8 mouse cellular contexts compared by ENCODE assay signal in genomic region chr14:31640890-31641505, GRCm38 (mm10). TPM values are rescaled to one million over a fixed set of nuclear protein-coding genes. Genes with fewer than 3 reads are reported as not detected.
DNase-seq lines count a peak whose midpoint lies in the region; ATAC-seq and TF ChIP-seq lines count a peak whose summit lies in the region.

Gene Btd, plus strand, starts transcription at chr14:31641028.
Gene Hacl1, minus strand, starts transcription at chr14:31641286.

- H3K4me2 ChIP-seq in forebrain, embryonic 16.5 days (ENCODE audit: low read length), result peak within 1 kb of the TSS; percentile 83
- H3K4me2 ChIP-seq in lung, embryonic 16.5 days (ENCODE audit: low read depth, low read length), result peak within 1 kb of the TSS; percentile 80

- TF ChIP-seq CTCF in MEL (IDR thresholded peaks at IDR 0.05 in 2 of 3, conservative IDR thresholded peaks at IDR 0.05 in 1 of 3; ENCODE audit: control insufficient read depth in 1 of 3, insufficient read depth in 1 of 3, low read depth in 2 of 3, low read length in 3 of 3, poor library complexity in 1 of 3, severe bottlenecking in 1 of 3), result no peak

- peaks cover 0 to 11% of the 10 kb centered on the region in 2 experiments; a peak in 2 of 4 replicates for H3K36me3 ChIP-seq in MEL (ENCODE audit: control insufficient read depth in 1 of 2, insufficient read depth in 2 of 2, low read length in 2 of 2)
- H3K36me3 ChIP-seq in forebrain, embryonic 16.5 days (ENCODE audit: control insufficient read depth, insufficient read depth), result no peaks in the 10 kb centered on the region
- H3K36me3 ChIP-seq in lung, embryonic 16.5 days (ENCODE audit: control insufficient read depth, insufficient read depth, low read length), result no peaks in the 10 kb centered on the region

- no peaks in the 10 kb centered on the region for H3K27me3 ChIP-seq in MEL (ENCODE audit: control insufficient read depth in 1 of 2, insufficient read depth in 2 of 2, low read length in 2 of 2)
- no peaks in the 10 kb centered on the region for H3K27me3 ChIP-seq in forebrain, embryonic 16.5 days (replicated peaks; ENCODE audit: control insufficient read depth, insufficient read depth, low read length)
- H3K27me3 ChIP-seq in lung, embryonic 16.5 days (ENCODE audit: control insufficient read depth, insufficient read depth, low read depth, low read length), result no peaks in the 10 kb centered on the region

- no peak for TF ChIP-seq EP300 in MEL (IDR thresholded peaks at IDR 0.05; ENCODE audit: low read depth in 1 of 2, low read length in 2 of 2)

- peak within 1 kb of the TSS; percentile 74 to 88 for H3K4me3 ChIP-seq in MEL (ENCODE audit: control insufficient read depth in 1 of 2, insufficient read depth in 1 of 2, low read depth in 2 of 2, low read length in 2 of 2)
- H3K4me3 ChIP-seq in forebrain, embryonic 16.5 days (replicated peaks; ENCODE audit: low read length), result peak within 1 kb of the TSS; percentile 73
- peak within 1 kb of the TSS; percentile 72 for H3K4me3 ChIP-seq in lung, embryonic 16.5 days (ENCODE audit: low read length)

- no peaks in the 10 kb centered on the region; the same call in none of the 2 replicates for H3K79me2 ChIP-seq in MEL (ENCODE audit: control insufficient read depth, insufficient read depth, low read length, poor library complexity)

- H3K27ac ChIP-seq in MEL (ENCODE audit: control insufficient read depth, low read depth, low read length), result peak within 1 kb of the TSS; percentile 88
- H3K27ac ChIP-seq in forebrain, embryonic 16.5 days (ENCODE audit: low read length), result peak within 1 kb of the TSS; percentile 80
- H3K27ac ChIP-seq in lung, embryonic 16.5 days (ENCODE audit: low read length), result peak within 1 kb of the TSS; percentile 81

- H3K4me1 ChIP-seq in MEL (ENCODE audit: control insufficient read depth in 1 of 2, insufficient read depth in 2 of 2, low read length in 2 of 2), result peaks cover 11 to 19% of the 10 kb centered on the region in 2 experiments; a peak in 3 of 4 replicates
- peaks cover 15% of the 10 kb centered on the region for H3K4me1 ChIP-seq in forebrain, embryonic 16.5 days (replicated peaks; ENCODE audit: control insufficient read depth, insufficient read depth, low read length)
- peaks cover 3% of the 10 kb centered on the region; the same call in 1 of the 2 replicates for H3K4me1 ChIP-seq in lung, embryonic 16.5 days (replicated peaks; ENCODE audit: control insufficient read depth, insufficient read depth, low read length)

- no peak for TF ChIP-seq RAD21 in MEL (IDR thresholded peaks at IDR 0.05; ENCODE audit: low read depth, low read length)

- TF ChIP-seq POLR2A in MEL (IDR thresholded peaks at IDR 0.05; ENCODE audit: control insufficient read depth in 1 of 2, insufficient read depth in 1 of 2, low read depth in 1 of 2, low read length in 2 of 2, poor library complexity in 1 of 2), result peak; percentile 71 to 78; a peak in 3 of 4 replicates

- peak within 1 kb of the TSS; percentile 76 for H3K9ac ChIP-seq in MEL (ENCODE audit: control insufficient read depth, low read depth, low read length, poor library complexity, severe bottlenecking)
- peak within 1 kb of the TSS; percentile 59 for H3K9ac ChIP-seq in forebrain, embryonic 16.5 days (replicated peaks; ENCODE audit: low read depth, low read length)
- peak within 1 kb of the TSS; percentile 77 for H3K9ac ChIP-seq in lung, embryonic 16.5 days (ENCODE audit: low read length)

- peak; percentile 98 for DNase-seq in MEL (ENCODE audit: low read depth, low spot score)
- peak; percentile 77 to 87 for DNase-seq in cerebellum, adult 18-20 months
- peak; percentile 88 to 92 for DNase-seq in heart, postnatal 36 days
- peak; percentile 84 to 87 for DNase-seq in layer of hippocampus, adult 8-10 months (ENCODE audit: low spot score in 2 of 2)
- DNase-seq in ovary, postnatal 10 days (ENCODE audit: low spot score), result peak; percentile 71
- peak; percentile 87 to 89 for DNase-seq in thymus, postnatal 10 days (ENCODE audit: low spot score in 2 of 2)

- under 1% methylated on average over 30 of the region's 30 CpGs for WGBS in forebrain, embryonic 16.5 days
- WGBS in lung, embryonic 16.5 days, result 0% methylated on average over 30 of the region's 30 CpGs

- peak; percentile 99 for ATAC-seq in forebrain, embryonic 16.5 days
- peak; percentile 98 for ATAC-seq in lung, embryonic 16.5 days (ENCODE audit: low read depth)

- intact Hi-C loops in heart, postnatal 36 days (cut with DNase I), result loop anchor here (5.0 kb wide), 1 partner anchor 441 kb away; no protein-coding TSS in a partner anchor

- no peaks in the 10 kb centered on the region for H3K9me3 ChIP-seq in MEL (replicated peaks; ENCODE audit: insufficient read depth, low read length)
- H3K9me3 ChIP-seq in forebrain, embryonic 16.5 days (ENCODE audit: control insufficient read depth, low read length), result no peaks in the 10 kb centered on the region
- H3K9me3 ChIP-seq in lung, embryonic 16.5 days (ENCODE audit: control insufficient read depth, low read length), result no peaks in the 10 kb centered on the region

TF ChIP-seq in MEL, 35 proteins besides CTCF, POLR2A, EP300 and RAD21:
- TF ChIP-seq MXI1 (IDR thresholded peaks at IDR 0.05; ENCODE audit: low read depth, low read length) (peak; percentile 73; the same call in 1 of the 2 replicates), SMC3 (IDR thresholded peaks at IDR 0.05; ENCODE audit: low read depth, low read length) (no peak), TCF12 (IDR thresholded peaks at IDR 0.05; ENCODE audit: low read depth, low read length) (peak; percentile 35; the same call in 1 of the 2 replicates), UBTF (IDR thresholded peaks at IDR 0.05; ENCODE audit: borderline replicate concordance, insufficient read depth, low read depth, low read length) (no peak), POLR2AphosphoS2 (IDR thresholded peaks at IDR 0.05; ENCODE audit: low read length) (peak; percentile 72), HCFC1 (IDR thresholded peaks at IDR 0.05; ENCODE audit: low read depth, low read length) (peak; percentile 76), MYC (IDR thresholded peaks at IDR 0.05; ENCODE audit: low read depth, low read length) (0 out of 2 replicates have a peak, but pooled peaks have one; percentile 31), ZMIZ1 (IDR thresholded peaks at IDR 0.05; ENCODE audit: low read depth, low read length) (peak; percentile 76), ELF1 (IDR thresholded peaks at IDR 0.05; ENCODE audit: low read depth, low read length) (peak; percentile 50), SIN3A (IDR thresholded peaks at IDR 0.05; ENCODE audit: low read length) (peak; percentile 74), CHD1 (IDR thresholded peaks at IDR 0.05; ENCODE audit: low read depth, low read length) (no peak), BHLHE40 (IDR thresholded peaks at IDR 0.05; ENCODE audit: borderline replicate concordance, low read depth, low read length) (peak; percentile 68; the same call in 1 of the 2 replicates), TBP (IDR thresholded peaks at IDR 0.05; ENCODE audit: low read depth, low read length) (peak; percentile 63), ZNF384 (IDR thresholded peaks at IDR 0.05; ENCODE audit: low read depth, low read length) (peak; percentile 89), NELFE (IDR thresholded peaks at IDR 0.05; ENCODE audit: low read depth, low read length) (peak; percentile 61), KAT2A (conservative IDR thresholded peaks at IDR 0.05; ENCODE audit: low read depth, low read length) (no peak), E2F4 (IDR thresholded peaks at IDR 0.05; ENCODE audit: borderline replicate concordance, low read depth, low read length) (0 out of 2 replicates have a peak, but pooled peaks have one; percentile 28)

RNA-seq across cellular contexts. Expression of gene Btd, which starts in this region (rescaled TPM):
- 7.2 and 8.4 TPM in 2 replicates for total RNA-seq in MEL (2012; rRNA removed)
- 10 to 100 TPM in 1 of 2 experiments, not detected in 1; 12.9 TPM for polyA plus RNA-seq in MEL (2012; ENCODE audit: insufficient read depth in 1 of 2, insufficient read length in 2 of 2, low read depth in 1 of 2, low replicate concordance in 2 of 2, missing spikeins in 1 of 2)
- polyA plus RNA-seq in forebrain, embryonic 16.5 days (2015; fragmentation: Nextera tagmentation; extraction: Ambion mirVana), result 15.5 and 19.5 TPM in 2 replicates
- total RNA-seq in heart, postnatal 36 days (2021), result 10 to 100 TPM in 1 of 2 experiments, 1 to 10 TPM in 1; 9.3 to 12.3 TPM
- 10 to 100 TPM in 3 of 4 experiments, 1 to 10 TPM in 1; 9.0 to 12.5 (median 11.0) TPM for total RNA-seq in layer of hippocampus, adult 8-10 months (2022)
- polyA plus RNA-seq in lung, embryonic 16.5 days (2015; fragmentation: Nextera tagmentation; extraction: Ambion mirVana), result 27.8 and 28.6 TPM in 2 replicates

RNA-seq across cellular contexts. Expression of gene Hacl1, which starts in this region (rescaled TPM):
- total RNA-seq in MEL (2012; rRNA removed), result 7.7 and 9.2 TPM in 2 replicates
- polyA plus RNA-seq in MEL (2012; ENCODE audit: insufficient read depth in 1 of 2, insufficient read length in 2 of 2, low read depth in 1 of 2, low replicate concordance in 2 of 2, missing spikeins in 1 of 2), result 10 to 100 TPM in 1 of 2 experiments, not detected in 1; 13.3 TPM
- 6.9 and 8.9 TPM in 2 replicates for polyA plus RNA-seq in forebrain, embryonic 16.5 days (2015; fragmentation: Nextera tagmentation; extraction: Ambion mirVana)
- total RNA-seq in heart, postnatal 36 days (2021), result 10 to 100 TPM; 12.2 to 12.7 TPM
- 10 to 100 TPM in 1 of 4 experiments, 1 to 10 TPM in 3; 7.3 to 10.9 (median 9.1) TPM for total RNA-seq in layer of hippocampus, adult 8-10 months (2022)
- 11.4 and 12.7 TPM in 2 replicates for polyA plus RNA-seq in lung, embryonic 16.5 days (2015; fragmentation: Nextera tagmentation; extraction: Ambion mirVana)

Comparison
In these comparisons a context has a peak if more than half of its experiments do, and no peak if none do; other contexts are left out.
1. Peak in every context shown above with its lines: DNase-seq, ATAC-seq, H3K4me3 ChIP-seq and H3K27ac ChIP-seq.